Mouse (Mus musculus): ENCODE measurements around the gene Ubfd1.
"Not testable (repeated sequence)": the region's sequence is repeated elsewhere in the genome, so short reads cannot be mapped to it uniquely, and the experiment has no call there.

The Ubfd1 gene

DNA sequence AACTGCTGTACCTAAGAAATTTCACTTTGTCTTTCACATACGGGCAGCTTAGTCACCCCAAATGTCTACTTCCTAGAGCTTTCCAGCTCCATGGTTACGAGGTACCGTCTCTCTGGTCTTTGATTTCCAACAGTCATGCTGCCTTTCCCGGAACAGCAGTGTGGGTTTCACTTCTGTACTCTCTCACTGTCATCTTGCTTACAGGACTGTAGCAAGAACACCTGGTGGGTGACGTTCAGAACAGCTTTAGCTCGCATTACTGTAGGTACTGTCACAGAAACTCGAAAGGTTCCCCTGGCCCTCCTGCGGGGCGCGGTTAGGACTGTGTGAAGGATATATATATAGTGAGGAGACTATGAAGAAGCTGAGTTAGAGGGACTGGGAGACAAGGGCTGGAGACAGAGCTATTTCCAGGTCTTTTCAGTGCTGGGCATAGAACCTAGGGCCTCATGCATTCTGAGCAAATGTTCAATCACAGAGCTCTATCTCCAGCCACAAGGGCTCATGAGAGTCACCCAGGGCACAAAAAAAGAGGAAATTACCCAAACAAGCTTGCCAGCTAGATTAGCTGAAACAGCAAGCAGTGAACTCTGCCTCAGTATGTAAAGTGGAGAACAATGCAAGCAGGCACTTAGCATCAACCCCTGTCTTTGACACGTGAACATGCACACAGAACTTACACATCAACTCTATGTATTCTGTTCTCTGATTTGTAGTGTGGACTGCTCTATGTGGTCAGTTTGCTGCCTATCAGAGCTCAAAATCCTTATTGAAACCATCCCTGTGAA lies 20.4 kb downstream of the Ubfd1 start:
- no peak for DNase-seq

DNA sequence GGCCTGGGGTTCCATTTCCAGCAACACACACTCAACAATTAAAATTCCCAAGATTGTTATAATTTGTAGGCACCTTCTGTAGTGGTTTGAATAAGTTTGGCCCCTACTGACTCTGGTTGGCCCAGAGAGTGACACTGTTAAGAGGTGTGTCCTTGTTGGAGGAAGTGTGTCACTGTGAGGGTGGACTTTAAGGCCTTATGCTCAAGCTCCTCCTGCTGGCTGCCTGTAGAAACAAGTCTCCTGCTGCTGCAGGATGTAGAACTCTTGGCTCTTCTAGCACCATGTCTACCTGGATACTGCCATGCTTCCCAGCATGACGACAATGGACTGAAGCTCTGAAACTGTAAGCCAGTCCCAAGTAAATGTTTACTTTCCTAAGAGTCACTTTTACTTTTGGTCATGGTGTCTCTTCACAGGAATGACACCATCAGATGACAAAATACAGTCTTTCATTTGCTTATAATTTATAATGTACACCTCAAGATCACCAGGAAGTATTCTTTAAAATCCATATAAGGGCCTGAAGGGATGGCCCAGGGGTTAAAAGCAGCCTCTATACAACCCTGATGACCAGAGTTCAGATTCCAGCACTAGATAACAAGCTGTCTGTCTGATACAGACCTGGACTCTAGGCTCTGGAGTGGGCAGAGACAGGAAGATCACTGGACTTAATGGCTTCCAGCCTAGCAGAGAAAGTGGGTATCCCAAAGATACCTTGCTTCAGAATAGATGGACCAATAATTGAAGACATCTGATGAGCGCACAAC lies 27.8 kb downstream of the Ubfd1 start:
- no peak for DNase-seq

DNA sequence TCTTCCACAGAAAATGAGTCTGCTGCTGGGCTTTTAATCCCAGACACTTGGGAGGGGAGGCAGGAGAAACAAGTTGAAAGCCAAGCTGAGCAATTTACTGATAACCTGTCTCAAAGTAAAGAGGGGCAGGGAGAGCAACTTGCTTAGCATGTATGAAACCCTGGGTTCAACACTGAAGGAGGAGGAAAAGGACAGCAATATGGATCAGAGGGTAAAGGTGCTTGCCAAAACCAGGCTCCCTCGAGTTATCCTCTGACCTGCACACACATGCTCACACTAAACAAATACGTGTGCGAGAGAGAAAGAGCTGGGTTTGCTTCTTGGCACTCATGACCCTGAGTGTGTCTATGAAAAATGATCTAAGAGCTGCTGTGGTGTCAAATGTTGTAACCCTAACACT lies 31.0 kb downstream of the Ubfd1 start:
- no peak for DNase-seq

DNA sequence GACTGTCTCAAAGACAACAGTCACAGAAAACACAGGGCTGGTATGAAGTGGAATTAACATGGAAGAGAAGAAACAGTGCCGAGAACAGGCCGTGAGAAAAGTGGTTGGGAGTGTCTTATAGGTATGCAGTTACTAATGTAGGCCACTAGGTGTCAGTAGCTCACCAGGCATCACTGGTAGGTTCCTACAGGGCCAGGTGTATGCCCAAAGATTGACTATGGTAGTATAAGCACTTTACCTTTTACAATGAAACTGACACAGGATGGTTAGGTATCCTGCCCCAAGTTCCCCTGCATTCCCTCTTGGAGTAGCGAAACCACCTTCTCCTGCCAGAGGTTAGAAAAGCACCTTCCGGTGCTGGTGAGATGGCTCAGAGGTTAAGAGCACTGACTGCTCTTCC lies 32.2 kb downstream of the Ubfd1 start:
- DNase-seq = peak in 1 of 2 experiments; percentile 45

DNA sequence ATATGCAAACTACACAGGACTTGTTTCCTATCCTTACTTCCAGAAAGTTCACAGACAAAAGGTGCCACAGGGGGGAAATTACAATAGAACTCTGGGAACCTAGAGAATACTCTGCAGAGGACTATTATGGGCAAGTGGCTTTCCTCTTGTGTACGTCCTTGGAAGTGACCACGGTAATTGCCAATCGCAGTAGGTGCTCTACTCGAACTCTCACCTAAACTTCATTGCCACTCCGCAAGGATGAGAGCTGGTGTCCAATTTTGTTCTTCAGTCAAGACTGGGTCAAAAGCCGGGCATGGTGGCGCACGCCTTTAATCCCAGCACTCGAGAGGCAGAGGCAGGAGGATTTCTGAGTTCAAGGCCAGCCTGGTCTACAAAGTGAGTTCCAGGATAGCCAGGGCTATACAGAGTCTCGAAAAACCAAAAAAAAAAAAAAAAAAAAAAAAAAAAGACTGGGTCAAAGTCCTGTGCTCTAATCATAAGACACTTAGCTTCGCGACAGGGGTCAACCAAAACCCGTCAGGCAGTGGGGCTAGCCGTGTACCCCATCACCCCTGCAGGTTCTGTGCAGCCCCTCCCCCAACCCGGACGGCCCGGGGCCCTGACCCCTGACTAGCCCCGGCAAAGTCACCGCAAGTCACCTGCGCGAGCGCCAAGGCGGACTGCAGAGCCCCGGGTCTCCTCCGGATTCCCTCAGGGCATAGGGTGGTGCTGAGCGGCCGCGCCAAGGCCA lies 34.2 kb downstream of the Ubfd1 start:
- not testable (repeated sequence) for DNase-seq

DNA sequence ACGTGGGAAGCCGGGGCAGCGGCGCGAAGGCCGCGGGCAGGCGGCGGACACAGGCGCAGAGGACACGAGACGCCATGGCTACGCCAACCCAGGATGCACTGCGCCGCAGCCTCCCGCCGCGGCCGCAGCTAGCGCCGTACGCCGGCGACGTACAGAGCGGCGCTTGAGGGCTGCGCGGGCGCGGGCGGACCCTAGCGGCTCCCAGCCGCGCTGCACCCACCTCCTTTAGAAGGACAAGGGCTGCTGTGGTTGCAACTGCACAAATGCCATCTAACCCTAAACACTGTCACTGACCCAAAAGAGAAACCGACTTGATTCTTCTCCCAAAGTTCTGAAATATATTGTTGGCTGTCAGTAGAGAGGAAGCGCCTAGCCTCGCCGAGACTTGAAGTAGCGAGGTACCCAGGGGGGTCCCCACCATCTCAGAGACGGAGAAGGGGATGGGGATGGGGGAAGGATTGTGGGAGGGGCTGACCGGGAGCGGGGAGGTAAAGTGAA lies 34.8 kb downstream of the Ubfd1 start, which contains the start of gene Ndufab1:
Gene Ndufab1 (minus strand): TSS at position 140 of the 498 bp plus-strand sequence.
- DNase-seq = peak; percentile 89 to 92

DNA sequence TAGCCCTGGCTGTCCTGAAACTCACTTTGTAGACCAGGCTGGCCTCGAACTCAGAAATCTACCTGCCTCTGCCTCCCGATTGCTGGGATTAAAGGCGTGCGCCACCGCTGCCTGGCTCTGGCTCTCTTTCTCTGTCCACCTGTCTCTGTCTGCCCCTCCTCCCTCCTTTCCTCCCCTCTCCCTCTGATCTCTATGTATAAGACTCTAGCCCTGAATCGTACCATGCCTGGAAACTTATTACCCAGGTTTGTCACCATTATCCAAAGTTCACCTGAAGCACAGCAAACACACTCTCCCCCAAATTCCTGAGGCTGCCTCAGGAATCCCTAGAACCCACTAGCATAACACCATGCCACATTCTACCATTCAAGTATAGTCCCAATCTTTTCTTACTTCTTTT lies 41.2 kb downstream of the Ubfd1 start:
- no peak for DNase-seq

DNA sequence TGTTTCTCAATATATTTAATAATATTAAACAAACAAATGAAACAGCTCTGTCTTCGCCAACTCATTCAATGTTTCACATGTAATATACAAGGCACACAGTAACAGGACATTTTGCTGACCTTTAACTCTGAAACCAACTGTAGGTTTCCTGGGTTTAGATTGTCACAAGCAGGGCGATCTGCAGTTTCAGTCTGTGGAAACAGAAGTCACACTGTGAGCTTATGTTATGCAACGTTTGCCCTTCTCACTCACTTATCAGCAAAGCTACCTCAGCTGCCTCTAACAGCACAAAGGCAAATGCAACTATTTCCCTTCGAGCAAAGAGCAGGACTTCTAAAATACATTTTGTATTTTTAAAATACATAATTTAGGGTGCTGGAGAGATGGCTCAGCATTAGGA lies 56.5 kb downstream of the Ubfd1 start:
- no peak for DNase-seq

DNA sequence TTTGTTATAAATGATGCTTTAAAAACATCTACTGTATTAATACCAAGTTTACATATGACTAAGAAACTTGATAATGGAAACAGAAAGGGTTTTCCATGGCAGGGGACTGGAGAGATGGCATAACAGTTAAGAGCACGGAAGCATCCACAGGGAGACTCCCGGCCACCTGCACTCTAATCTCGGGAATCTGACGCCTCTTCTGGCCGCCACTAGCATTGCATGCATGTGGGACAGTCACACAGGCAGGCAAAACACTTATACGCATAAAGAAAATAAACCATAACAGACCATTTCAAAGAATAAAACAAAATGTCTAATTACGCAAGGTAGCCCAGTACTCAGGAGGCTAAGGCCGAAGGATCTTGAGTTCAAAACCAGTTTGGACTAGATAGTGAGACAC lies 58.7 kb downstream of the Ubfd1 start:
- DNase-seq = no peak

DNA sequence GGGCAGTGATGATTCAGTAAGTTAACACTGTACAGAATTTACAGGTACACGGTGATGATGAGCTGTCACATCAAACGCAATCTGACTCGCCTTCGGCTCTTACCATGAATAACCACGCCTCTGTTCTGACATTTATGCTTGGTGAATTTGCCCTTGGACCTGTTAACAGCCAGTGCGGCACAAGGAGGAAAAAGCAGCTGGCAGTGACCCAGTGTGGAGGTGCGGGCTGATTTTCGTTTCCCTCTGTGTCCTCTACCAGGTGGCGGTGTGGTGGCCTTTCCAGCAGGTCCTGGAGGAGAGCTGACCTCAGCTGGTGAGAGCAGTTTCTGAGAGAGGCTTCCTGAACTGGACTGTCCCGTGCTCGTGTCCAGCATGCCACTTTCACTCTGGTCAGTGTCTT lies 60.0 kb downstream of the Ubfd1 start:
- DNase-seq = no peak

Measured in lung, postnatal 4 days (tissue).